Mouse (Mus musculus) hindbrain, postnatal 0 days (tissue): Measurements from ENCODE around the gene Tlx1. TPM values are rescaled to one million over a fixed set of nuclear protein-coding genes. Genes with fewer than 3 reads are reported as not detected.

Source experiments
- ATAC-seq: fragments of 200-750 bp; cut with Nextera tagmentation; 2 replicates; pipeline ENCODE4 v1.8.0; 2017; ENCODE audit warnings: mild to moderate bottlenecking, moderate TSS enrichment, moderate library complexity
- DNase-seq: peaks from one replicate; pipeline ENCODE4 v3.0.0-alpha.2; 2015; ENCODE audit warnings: low spot score
- H3K27ac ChIP-seq: fragments of 300-500 bp; sonication (generic); 2 replicates; pipeline ENCODE4 v1.5.1; 2014; ENCODE audit warnings: mild to moderate bottlenecking
- H3K27me3 ChIP-seq: fragments of 300-500 bp; sonication (generic); 2 replicates; pipeline ENCODE4 v1.6.1; 2014; ENCODE audit warnings: low read length, mixed read lengths; ENCODE audit not compliant: insufficient read depth
- H3K36me3 ChIP-seq: fragments of 300-500 bp; sonication (generic); 2 replicates; pipeline ENCODE4 v1.6.1; 2014; ENCODE audit warnings: low read length, mixed read lengths; ENCODE audit not compliant: insufficient read depth
- H3K4me1 ChIP-seq: fragments of 300-500 bp; sonication (generic); 2 replicates; pipeline ENCODE4 v1.6.1; 2014; ENCODE audit warnings: antibody characterized with exemption, low read length, mixed read lengths; ENCODE audit not compliant: insufficient read depth
- H3K4me2 ChIP-seq: fragments of 300-500 bp; sonication (generic); 2 replicates; pipeline ENCODE4 v1.6.1; 2014; ENCODE audit warnings: low read depth, mild to moderate bottlenecking, low read length, moderate library complexity, mixed read lengths
- H3K4me3 ChIP-seq: fragments of 300-500 bp; sonication (generic); 2 replicates; pipeline ENCODE4 v1.5.1; 2014; ENCODE audit warnings: low read length
- H3K9ac ChIP-seq: fragments of 300-500 bp; sonication (generic); replicated peaks from 2 replicates; pipeline ENCODE4 v1.6.1; 2014; ENCODE audit warnings: mild to moderate bottlenecking, low read length, moderate library complexity, mixed read lengths
- H3K9me3 ChIP-seq: fragments of 300-500 bp; sonication (generic); 2 replicates; pipeline ENCODE4 v1.6.1; 2016; ENCODE audit warnings: low read length, mixed read lengths
- CTCF ChIP-seq: IDR thresholded peaks from 2 replicates; pipeline ENCODE4 v1.5.1; 2016; ENCODE audit warnings: antibody characterized with exemption, control low read depth, low read depth
- WGBS: fragments of 180-500 bp; shearing (Covaris S2); extraction: QIAGEN DNeasy Blood & Tissue Kit; methylation state at CpG from one replicate; pipeline ENCODE4 v1.1.7; 2014; 5-methylcytosine and 5-hydroxymethylcytosine counted together
- polyA plus RNA-seq: library from polyadenylated mRNA; unstranded; fragments of >200 nt; fragmentation: Nextera tagmentation; extraction: Ambion mirVana; gene quantifications from 2 replicates; pipeline ENCODE4 v1.2.1, GENCODE M21; 2015
- total RNA-seq: library from RNA; depleted of rRNA; stranded (reverse); fragments of >200 nt; gene quantifications from 2 replicates; pipeline ENCODE4 v1.2.3, GENCODE M21; 2014

Gene Tlx1
- total and polyA plus RNA-seq, 2 experiments from 2014 or later, result 0.93 to 1.2 TPM

- Histone ChIP-seq H3K27me3 (peaks cover 91% of the 10 kb centered on the region), H3K27ac (no peak overlapping the region), H3K36me3 (no peaks in the 10 kb centered on the region), H3K4me3 (no peak overlapping the region), H3K4me1 (no peaks in the 10 kb centered on the region), H3K9me3 (no peaks in the 10 kb centered on the region), H3K4me2 (no peak overlapping the region), H3K9ac (no peak overlapping the region)
- TF ChIP-seq CTCF, result no peak
- ATAC-seq, result no peak
- DNase-seq, result no peak
- WGBS, result 50% methylated on average over 7 of the region's 7 CpGs
Measured at GRCm38 (mm10) chr19:45162181-45162580, 11.7 kb downstream of the Tlx1 start.

DNA sequence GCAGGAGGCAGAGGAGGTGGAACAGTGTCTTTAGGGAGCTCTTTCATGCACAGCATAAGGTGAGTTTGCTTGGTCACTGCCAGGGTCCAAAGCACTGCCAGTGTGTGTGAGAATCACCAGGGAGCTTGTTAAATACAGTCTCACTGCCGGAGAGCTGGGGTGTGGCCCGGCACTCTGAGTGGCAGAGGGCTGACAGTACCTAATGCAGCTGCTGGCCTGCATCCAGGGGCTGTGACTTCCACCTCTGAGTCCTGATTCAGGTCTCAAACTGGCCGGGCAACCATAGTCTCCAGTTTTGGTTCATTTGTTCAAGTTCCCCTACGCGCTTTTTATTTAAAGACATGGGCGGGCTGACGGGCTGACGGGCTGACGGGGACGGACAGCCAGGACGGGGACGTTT is 12.4 kb downstream of the Tlx1 start:
- Histone ChIP-seq H3K4me2 (no peak overlapping the region), H3K9ac (no peak overlapping the region), H3K9me3 (no peaks in the 10 kb centered on the region), H3K27ac (no peak overlapping the region), H3K36me3 (no peaks in the 10 kb centered on the region), H3K27me3 (peaks cover 91% of the 10 kb centered on the region), H3K4me3 (no peak overlapping the region), H3K4me1 (no peaks in the 10 kb centered on the region)
- ATAC-seq (no peak), DNase-seq (no peak)
- no peak for TF ChIP-seq CTCF
- WGBS, result 6% methylated on average over 12 of the region's 12 CpGs

- Histone ChIP-seq H3K9me3 (no peaks in the 10 kb centered on the region), H3K27ac (no peak overlapping the region), H3K9ac (no peak overlapping the region), H3K4me1 (no peaks in the 10 kb centered on the region), H3K4me2 (no peak overlapping the region), H3K27me3 (peaks cover 21% of the 10 kb centered on the region), H3K36me3 (no peaks in the 10 kb centered on the region), H3K4me3 (no peak overlapping the region)
- WGBS, result 76% methylated on average over 7 of the region's 7 CpGs
- no peak for TF ChIP-seq CTCF
- ATAC-seq, result no peak
- DNase-seq, result no peak
Measured at GRCm38 (mm10) chr19:45170451-45170850, 20.0 kb downstream of the Tlx1 start.

DNA sequence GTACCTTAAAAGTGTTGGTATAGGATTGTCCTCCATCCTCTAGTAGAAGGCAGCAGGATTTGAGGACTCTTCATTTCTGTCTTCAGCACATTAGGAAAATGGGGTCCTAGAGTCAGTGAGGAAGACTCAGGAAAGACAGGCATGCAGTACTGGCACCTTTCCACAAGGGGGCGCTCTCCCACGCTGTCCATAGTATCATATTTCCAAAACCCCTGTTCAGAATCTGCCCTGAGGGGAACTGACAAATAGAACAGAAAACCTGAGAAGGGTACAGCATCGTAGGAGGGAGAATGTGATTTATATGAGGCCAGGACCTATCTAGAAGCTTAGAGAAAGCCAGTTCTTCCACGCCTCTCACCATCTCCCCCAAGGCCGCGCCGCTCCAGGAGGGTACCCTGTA is 24.3 kb downstream of the Tlx1 start:
- no peaks in the 10 kb centered on the region for H3K4me1 ChIP-seq
- peak; percentile 83 for TF ChIP-seq CTCF
- no peaks in the 10 kb centered on the region for H3K27me3 ChIP-seq
- no peak overlapping the region for H3K9ac ChIP-seq
- H3K9me3 ChIP-seq, result no peaks in the 10 kb centered on the region
- DNase-seq (no peak), ATAC-seq (no peak)
- WGBS, result 57% methylated on average over 7 of the region's 7 CpGs
- H3K27ac ChIP-seq, result no peak overlapping the region
- no peak overlapping the region for H3K4me2 ChIP-seq
- H3K36me3 ChIP-seq, result no peaks in the 10 kb centered on the region
- H3K4me3 ChIP-seq, result no peak overlapping the region

GRCm38 (mm10) chr19:45176269-45176668 is 25.8 kb downstream of the Tlx1 start:
- DNase-seq, result no peak
- no peak for ATAC-seq
- Histone ChIP-seq H3K9ac (no peak overlapping the region), H3K4me3 (no peak overlapping the region), H3K9me3 (no peaks in the 10 kb centered on the region), H3K36me3 (no peaks in the 10 kb centered on the region), H3K4me2 (no peak overlapping the region), H3K4me1 (no peaks in the 10 kb centered on the region), H3K27me3 (no peaks in the 10 kb centered on the region), H3K27ac (no peak overlapping the region)
- TF ChIP-seq CTCF, result no peak
- 73% methylated on average over 8 of the region's 8 CpGs for WGBS

- H3K9me3 ChIP-seq, result no peaks in the 10 kb centered on the region
- TF ChIP-seq CTCF, result peak; percentile 94
- H3K4me1 ChIP-seq, result no peaks in the 10 kb centered on the region
- H3K36me3 ChIP-seq, result no peaks in the 10 kb centered on the region
- peak; percentile 86 for ATAC-seq
- 20% methylated on average over 26 of the region's 26 CpGs for WGBS
- H3K4me2 ChIP-seq, result peak overlapping the region; percentile 45
- H3K27me3 ChIP-seq, result no peaks in the 10 kb centered on the region
- peak overlapping the region; percentile 11; the same call in 1 of the 2 replicates for H3K4me3 ChIP-seq
- peak; percentile 92 for DNase-seq
- no peak overlapping the region for H3K27ac ChIP-seq
- H3K9ac ChIP-seq, result 0 out of 2 replicates have a peak overlapping the region, but pooled peaks have one; percentile 21
Measured at GRCm38 (mm10) chr19:45177004-45177737, 26.7 kb downstream of the Tlx1 start.

GRCm38 (mm10) chr19:45179451-45179850 is 29.0 kb downstream of the Tlx1 start:
- no peak for DNase-seq
- WGBS, result 66% methylated on average over 4 of the region's 4 CpGs
- no peak for ATAC-seq
- Histone ChIP-seq H3K9ac (no peak overlapping the region), H3K4me2 (no peak overlapping the region), H3K27me3 (no peaks in the 10 kb centered on the region), H3K36me3 (no peaks in the 10 kb centered on the region), H3K27ac (no peak overlapping the region), H3K4me1 (no peaks in the 10 kb centered on the region), H3K4me3 (no peak overlapping the region), H3K9me3 (no peaks in the 10 kb centered on the region)
- no peak for TF ChIP-seq CTCF
